Mouse (Mus musculus): ENCODE data around the gene Maml2. TPM values are rescaled to one million over a fixed set of nuclear protein-coding genes. Genes with fewer than 3 reads are reported as not detected.

Gene Maml2
- polyA plus RNA-seq, 1 experiment from 2014 or later: 3.1 TPM

GRCm38 (mm10) chr9:13523046-13523445, 225.3 kb downstream of the Maml2 start:
- Histone ChIP-seq H3K27me3 (replicated peaks; ENCODE audit: control insufficient read depth, insufficient read depth, low read length) (no peaks in the 10 kb centered on the region), H3K4me1 (replicated peaks; ENCODE audit: control insufficient read depth, insufficient read depth, low read length) (no peaks in the 10 kb centered on the region), H3K36me3 (ENCODE audit: control insufficient read depth, insufficient read depth) (no peaks in the 10 kb centered on the region), H3K4me3 (ENCODE audit: low read depth, low read length) (no peak overlapping the region), H3K4me2 (replicated peaks; ENCODE audit: low read depth) (no peak overlapping the region), H3K27ac (ENCODE audit: low read depth, low read length) (no peak overlapping the region), H3K9me3 (ENCODE audit: control insufficient read depth) (no peaks in the 10 kb centered on the region), H3K9ac (ENCODE audit: low read depth, low read length) (no peak overlapping the region)
- TF ChIP-seq CTCF (IDR thresholded peaks at IDR 0.05; ENCODE audit: low read depth): no peak
- ATAC-seq: no peak
- WGBS: 78% methylated on average over 3 of the region's 3 CpGs

- no peaks in the 10 kb centered on the region for H3K27me3 ChIP-seq (replicated peaks; ENCODE audit: control insufficient read depth, insufficient read depth, low read length)
- 16% methylated on average over 1 of the region's 1 CpGs for WGBS
- no peak overlapping the region for H3K9ac ChIP-seq (ENCODE audit: low read depth, low read length)
- H3K9me3 ChIP-seq (ENCODE audit: control insufficient read depth): no peaks in the 10 kb centered on the region
- TF ChIP-seq CTCF (IDR thresholded peaks at IDR 0.05; ENCODE audit: low read depth): no peak
- H3K4me2 ChIP-seq (replicated peaks; ENCODE audit: low read depth): no peak overlapping the region
- H3K36me3 ChIP-seq (ENCODE audit: control insufficient read depth, insufficient read depth): no peaks in the 10 kb centered on the region
- no peak for ATAC-seq
- no peak overlapping the region for H3K4me3 ChIP-seq (ENCODE audit: low read depth, low read length)
- no peaks in the 10 kb centered on the region for H3K4me1 ChIP-seq (replicated peaks; ENCODE audit: control insufficient read depth, insufficient read depth, low read length)
- H3K27ac ChIP-seq (ENCODE audit: low read depth, low read length): no peak overlapping the region
Observed at GRCm38 (mm10) chr9:13525075-13525474, 227.3 kb downstream of the Maml2 start.

GRCm38 (mm10) chr9:13525561-13526255, 228.0 kb downstream of the Maml2 start:
- Histone ChIP-seq H3K27ac (ENCODE audit: low read depth, low read length) (no peak overlapping the region), H3K36me3 (ENCODE audit: control insufficient read depth, insufficient read depth) (no peaks in the 10 kb centered on the region), H3K9ac (ENCODE audit: low read depth, low read length) (no peak overlapping the region), H3K4me1 (replicated peaks; ENCODE audit: control insufficient read depth, insufficient read depth, low read length) (no peaks in the 10 kb centered on the region), H3K4me3 (ENCODE audit: low read depth, low read length) (no peak overlapping the region), H3K4me2 (replicated peaks; ENCODE audit: low read depth) (no peak overlapping the region), H3K9me3 (ENCODE audit: control insufficient read depth) (no peaks in the 10 kb centered on the region), H3K27me3 (replicated peaks; ENCODE audit: control insufficient read depth, insufficient read depth, low read length) (no peaks in the 10 kb centered on the region)
- TF ChIP-seq CTCF (IDR thresholded peaks at IDR 0.05; ENCODE audit: low read depth): no peak
- ATAC-seq: no peak
- WGBS: 64% methylated on average over 5 of the region's 5 CpGs

GRCm38 (mm10) chr9:13530575-13530974, 232.8 kb downstream of the Maml2 start:
- Histone ChIP-seq H3K4me1 (replicated peaks; ENCODE audit: control insufficient read depth, insufficient read depth, low read length) (no peaks in the 10 kb centered on the region), H3K27me3 (replicated peaks; ENCODE audit: control insufficient read depth, insufficient read depth, low read length) (no peaks in the 10 kb centered on the region), H3K4me3 (ENCODE audit: low read depth, low read length) (no peak overlapping the region), H3K9ac (ENCODE audit: low read depth, low read length) (no peak overlapping the region), H3K36me3 (ENCODE audit: control insufficient read depth, insufficient read depth) (no peaks in the 10 kb centered on the region), H3K27ac (ENCODE audit: low read depth, low read length) (no peak overlapping the region), H3K9me3 (ENCODE audit: control insufficient read depth) (peaks cover 5% of the 10 kb centered on the region; the same call in 1 of the 2 replicates), H3K4me2 (replicated peaks; ENCODE audit: low read depth) (no peak overlapping the region)
- 75% methylated on average over 4 of the region's 4 CpGs for WGBS
- no peak for ATAC-seq
- no peak for TF ChIP-seq CTCF (IDR thresholded peaks at IDR 0.05; ENCODE audit: low read depth)

GRCm38 (mm10) chr9:13533076-13533707, 235.4 kb downstream of the Maml2 start:
- H3K27ac ChIP-seq (ENCODE audit: low read depth, low read length): no peak overlapping the region
- H3K9ac ChIP-seq (ENCODE audit: low read depth, low read length): no peak overlapping the region
- H3K4me2 ChIP-seq (replicated peaks; ENCODE audit: low read depth): no peak overlapping the region
- H3K9me3 ChIP-seq (ENCODE audit: control insufficient read depth): peaks cover 5% of the 10 kb centered on the region; the same call in 1 of the 2 replicates
- no peaks in the 10 kb centered on the region for H3K27me3 ChIP-seq (replicated peaks; ENCODE audit: control insufficient read depth, insufficient read depth, low read length)
- no peaks in the 10 kb centered on the region for H3K36me3 ChIP-seq (ENCODE audit: control insufficient read depth, insufficient read depth)
- ATAC-seq: no peak
- H3K4me3 ChIP-seq (ENCODE audit: low read depth, low read length): no peak overlapping the region
- no peak for TF ChIP-seq CTCF (IDR thresholded peaks at IDR 0.05; ENCODE audit: low read depth)
- H3K4me1 ChIP-seq (replicated peaks; ENCODE audit: control insufficient read depth, insufficient read depth, low read length): no peaks in the 10 kb centered on the region
- 80% methylated on average over 11 of the region's 11 CpGs for WGBS

GRCm38 (mm10) chr9:13535803-13536202, 238.0 kb downstream of the Maml2 start:
- no peaks in the 10 kb centered on the region for H3K4me1 ChIP-seq (replicated peaks; ENCODE audit: control insufficient read depth, insufficient read depth, low read length)
- H3K4me3 ChIP-seq (ENCODE audit: low read depth, low read length): no peak overlapping the region
- H3K27ac ChIP-seq (ENCODE audit: low read depth, low read length): no peak overlapping the region
- H3K4me2 ChIP-seq (replicated peaks; ENCODE audit: low read depth): no peak overlapping the region
- WGBS: 86% methylated on average over 5 of the region's 5 CpGs
- H3K36me3 ChIP-seq (ENCODE audit: control insufficient read depth, insufficient read depth): no peaks in the 10 kb centered on the region
- no peak for TF ChIP-seq CTCF (IDR thresholded peaks at IDR 0.05; ENCODE audit: low read depth)
- no peak overlapping the region for H3K9ac ChIP-seq (ENCODE audit: low read depth, low read length)
- H3K27me3 ChIP-seq (replicated peaks; ENCODE audit: control insufficient read depth, insufficient read depth, low read length): no peaks in the 10 kb centered on the region
- ATAC-seq: no peak
- peaks cover 5% of the 10 kb centered on the region; the same call in 1 of the 2 replicates for H3K9me3 ChIP-seq (ENCODE audit: control insufficient read depth)

All from intestine, postnatal 0 days (tissue).